Comparison of ENCODE assay signal across 9 mouse cellular contexts in genomic region chr7:79509235-79509607, GRCm38 (mm10). TPM values are rescaled to one million over a fixed set of nuclear protein-coding genes. Genes with fewer than 3 reads are reported as not detected.
A peak's percentile ranks its signal among the peaks of the same experiment; 100 is the strongest.
DNase-seq lines count a peak whose midpoint lies in the region; ATAC-seq lines count a peak whose summit lies in the region.
"Had no signal": no experiment of that assay in that cellular context is flagged by ENCODE, and none has a peak within 500 bp of the region (broad histone marks: within the 10 kb centered on the region; RNA-seq: fewer than 3 reads in every experiment).

No protein-coding gene starts in this region.

- H3K27ac ChIP-seq in neural tube, embryonic 11.5 days (ENCODE audit: low read depth, low read length) = peak overlapping the region; percentile 99
- peak overlapping the region; percentile 100 for H3K27ac ChIP-seq in forebrain, embryonic 14.5 days (ENCODE audit: low read depth, low read length)
- H3K27ac ChIP-seq in midbrain, embryonic 10.5 days (replicated peaks) = peak overlapping the region; percentile 95

- H3K4me2 ChIP-seq in neural tube, embryonic 11.5 days (ENCODE audit: low read depth) = peak overlapping the region; percentile 94
- peak overlapping the region; percentile 99 for H3K4me2 ChIP-seq in forebrain, embryonic 14.5 days (ENCODE audit: low read length)

- peak; percentile 45 for DNase-seq in neural tube, embryonic 11.5 days (ENCODE audit: low spot score)
- DNase-seq in neural tube, embryonic 10.5 days (ENCODE audit: extremely low spot score, low spot score) = no peak
- no peak for DNase-seq in forebrain, embryonic 14.5 days (ENCODE audit: low spot score)
- no peak for DNase-seq in midbrain, embryonic 10.5 days (ENCODE audit: low spot score)
- DNase-seq in liver = no peak
- no peak for DNase-seq in layer of hippocampus, adult 18-20 months (ENCODE audit: low spot score in 2 of 2)
- DNase-seq: heart, postnatal 4 days; kidney, postnatal 14 days had no signal

- no peaks in the 10 kb centered on the region for H3K9me3 ChIP-seq in neural tube, embryonic 11.5 days (ENCODE audit: control insufficient read depth, low read length)
- no peaks in the 10 kb centered on the region for H3K9me3 ChIP-seq in forebrain, embryonic 14.5 days (replicated peaks; ENCODE audit: control insufficient read depth, low read length)
- H3K9me3 ChIP-seq in midbrain, embryonic 10.5 days (replicated peaks) = no peaks in the 10 kb centered on the region

- peaks cover 13% of the 10 kb centered on the region for H3K4me1 ChIP-seq in neural tube, embryonic 11.5 days (ENCODE audit: control insufficient read depth, insufficient read depth, low read length)
- peaks cover 38% of the 10 kb centered on the region for H3K4me1 ChIP-seq in forebrain, embryonic 14.5 days (ENCODE audit: control insufficient read depth, insufficient read depth, low read length)
- peaks cover 96% of the 10 kb centered on the region for H3K4me1 ChIP-seq in midbrain, embryonic 10.5 days

- no peak for ATAC-seq in neural tube, embryonic 11.5 days (ENCODE audit: insufficient read depth, low FRiP score, low TSS enrichment)
- no peak for ATAC-seq in forebrain, embryonic 14.5 days
- ATAC-seq in granulocyte monocyte progenitor cell, adult 5-6 weeks (replicated peaks; ENCODE audit: poor library complexity, severe bottlenecking) = no peak

- peak overlapping the region; percentile 84 for H3K4me3 ChIP-seq in neural tube, embryonic 11.5 days (ENCODE audit: low read depth, low read length)
- H3K4me3 ChIP-seq in forebrain, embryonic 14.5 days (ENCODE audit: low read depth, low read length) = peak overlapping the region; percentile 99
- H3K4me3 ChIP-seq in midbrain, embryonic 10.5 days = peak overlapping the region; percentile 64

- H3K9ac ChIP-seq in neural tube, embryonic 11.5 days (ENCODE audit: low read length) = peak overlapping the region; percentile 99
- H3K9ac ChIP-seq in forebrain, embryonic 14.5 days (ENCODE audit: low read length) = peak overlapping the region; percentile 100

- H3K36me3 ChIP-seq in neural tube, embryonic 11.5 days (ENCODE audit: control insufficient read depth, insufficient read depth, low read length) = peaks cover 2% of the 10 kb centered on the region; the same call in 1 of the 2 replicates
- H3K36me3 ChIP-seq in forebrain, embryonic 14.5 days (ENCODE audit: control insufficient read depth, insufficient read depth, low read length) = peaks cover 75% of the 10 kb centered on the region
- H3K36me3 ChIP-seq in midbrain, embryonic 10.5 days = peaks cover 32% of the 10 kb centered on the region

- 6% methylated on average over 6 of the region's 6 CpGs for WGBS in neural tube, embryonic 11.5 days
- 4% methylated on average over 6 of the region's 6 CpGs for WGBS in forebrain, embryonic 14.5 days
- WGBS in midbrain, embryonic 10.5 days = 5% methylated on average over 6 of the region's 6 CpGs

- peaks cover 83% of the 10 kb centered on the region for H3K27me3 ChIP-seq in neural tube, embryonic 11.5 days (ENCODE audit: control insufficient read depth, insufficient read depth, low read length)
- H3K27me3 ChIP-seq in forebrain, embryonic 14.5 days (replicated peaks; ENCODE audit: control insufficient read depth, insufficient read depth, low read length) = no peaks in the 10 kb centered on the region
- peaks cover 100% of the 10 kb centered on the region for H3K27me3 ChIP-seq in midbrain, embryonic 10.5 days (ENCODE audit: low read depth, poor library complexity, severe bottlenecking)

RNA-seq across cellular contexts. Expression of gene Polg, which starts 43.1 kb away (rescaled TPM):
- 36.9 and 45.1 TPM in 2 replicates for polyA plus RNA-seq in neural tube, embryonic 11.5 days (2014; fragmentation: Nextera tagmentation; extraction: Ambion mirVana)
- 20.2 and 23.4 TPM in 2 replicates for polyA plus RNA-seq in forebrain, embryonic 14.5 days (2014; fragmentation: Nextera tagmentation; extraction: Ambion mirVana)
- polyA plus RNA-seq in midbrain, embryonic 10.5 days (2016; fragmentation: Nextera tagmentation; extraction: Ambion mirVana) = 41.3 and 43.2 TPM in 2 replicates
- total RNA-seq in granulocyte monocyte progenitor cell, adult 5-6 weeks (2014; fragmentation: Nextera tagmentation) = 27.1 and 34.9 TPM in 2 replicates
- total RNA-seq in granulocyte monocyte progenitor cell, adult 5-6 weeks (2017) = 40.5 and 61.0 TPM in 2 replicates
- total RNA-seq in layer of hippocampus, adult 18-20 months (2021) = 10 to 100 TPM; 81.6 to 81.7 TPM
